Mouse (Mus musculus) liver, embryonic 14.5 days (tissue): Measurements from ENCODE around the gene Gm14085.

Experiments used
- CTCF ChIP-seq: IDR thresholded peaks from 2 replicates; pipeline ENCODE4 v1.5.1; 2016; ENCODE audit warnings: antibody characterized with exemption, low read depth, control low read depth
- EP300 ChIP-seq: IDR thresholded peaks from 2 replicates; pipeline ENCODE4 v1.6.1; 2016; ENCODE audit warnings: antibody characterized with exemption, low read depth

DNA sequence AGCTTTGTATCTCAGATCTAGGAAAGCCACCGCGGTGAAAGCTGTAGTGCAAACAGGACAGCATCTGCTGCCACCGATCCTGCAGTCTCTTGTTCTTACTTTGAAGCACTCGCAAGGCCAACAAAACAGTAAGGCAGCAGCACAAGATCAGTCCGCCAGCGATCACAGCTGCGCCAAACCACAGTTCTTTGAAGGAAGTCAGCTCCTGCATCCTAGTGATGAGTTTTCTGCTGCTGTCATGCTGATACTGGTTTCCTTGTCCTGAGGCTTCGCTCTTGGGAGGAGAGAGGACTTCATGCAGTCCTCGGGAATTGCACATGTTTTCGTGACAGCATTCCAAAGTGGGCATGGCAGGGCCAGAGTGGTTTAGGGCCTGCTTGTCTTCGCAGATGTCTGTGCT lies 17.8 kb upstream of the Gm14085 start:
- no peak for TF ChIP-seq EP300
- no peak for TF ChIP-seq CTCF
